Mouse (Mus musculus) c-Kit-positive CD71-negative TER-119-negative erythroid progenitor cells, embryonic 14.5 days (primary cell): ENCODE data around the gene Cd8b1.

Experiments used
- DNase-seq: peaks from one replicate; pipeline ENCODE4 v3.0.0-alpha.2; 2013; ENCODE audit warnings: low read depth

Gene Cd8b1

DNA sequence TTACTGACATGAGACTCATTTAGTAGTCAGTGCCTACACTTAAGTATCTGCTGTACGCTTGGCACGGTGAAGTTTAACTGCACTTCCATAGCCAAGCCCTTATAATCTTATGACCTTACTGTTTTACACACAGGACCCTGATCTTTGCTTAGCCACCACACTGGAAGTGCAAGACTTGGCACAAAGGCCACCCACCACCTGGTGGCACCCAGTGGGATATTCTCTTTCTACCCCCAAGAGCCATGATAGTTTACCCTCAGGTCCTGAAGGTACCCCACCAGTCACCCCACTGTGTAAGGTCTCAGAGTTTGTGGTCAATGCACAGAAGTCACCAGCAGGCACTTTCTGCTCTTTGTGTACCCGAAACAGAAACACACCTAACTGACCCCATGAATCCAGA lies 28.6 kb downstream of the Cd8b1 start:
- no peak for DNase-seq

- DNase-seq = no peak
Measured at GRCm38 (mm10) chr6:71352201-71352600, 29.6 kb downstream of the Cd8b1 start.

GRCm38 (mm10) chr6:71352866-71353427 lies 30.4 kb downstream of the Cd8b1 start:
- DNase-seq = no peak

DNA sequence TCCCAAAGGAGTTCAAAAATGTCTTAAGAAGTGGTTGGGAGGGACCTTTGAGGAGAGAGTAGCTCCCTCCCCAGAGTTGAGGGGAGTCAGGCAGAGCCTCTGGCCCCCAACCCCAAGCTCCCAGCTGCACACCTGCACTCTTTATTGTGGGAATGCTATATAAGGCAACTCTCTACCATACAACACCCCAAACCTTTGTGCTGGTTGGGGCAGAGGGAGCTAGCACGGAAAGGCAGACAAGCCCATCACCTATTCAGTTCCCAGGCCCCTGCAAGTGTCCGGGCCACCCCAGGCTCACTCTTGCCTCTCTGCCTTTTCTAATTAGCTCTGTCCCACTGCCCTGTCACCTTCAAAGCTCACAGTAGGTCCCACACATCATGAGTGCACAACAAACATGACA lies 31.1 kb downstream of the Cd8b1 start:
- DNase-seq = no peak

GRCm38 (mm10) chr6:71357493-71357892 lies 34.9 kb downstream of the Cd8b1 start:
- no peak for DNase-seq

DNA sequence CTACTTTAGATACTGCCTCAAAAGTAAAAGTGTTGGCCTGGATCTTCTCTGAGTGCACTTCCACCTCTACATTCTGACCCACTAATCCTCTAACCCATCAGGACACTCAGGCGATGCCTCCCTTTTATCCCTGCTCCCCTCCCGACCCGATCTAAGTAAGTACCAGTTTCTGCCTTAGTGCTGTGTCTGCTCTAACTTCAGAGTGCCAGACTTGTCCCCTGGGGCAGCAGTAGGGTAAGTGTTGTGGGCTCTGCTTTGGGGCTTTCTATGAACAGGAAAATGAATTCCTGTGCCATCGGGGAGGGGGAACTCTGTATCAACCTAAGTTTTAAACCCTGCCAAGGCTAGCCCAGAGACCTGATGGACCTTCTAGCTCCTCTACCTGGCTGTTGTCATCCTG lies 37.6 kb downstream of the Cd8b1 start:
- no peak for DNase-seq

DNA sequence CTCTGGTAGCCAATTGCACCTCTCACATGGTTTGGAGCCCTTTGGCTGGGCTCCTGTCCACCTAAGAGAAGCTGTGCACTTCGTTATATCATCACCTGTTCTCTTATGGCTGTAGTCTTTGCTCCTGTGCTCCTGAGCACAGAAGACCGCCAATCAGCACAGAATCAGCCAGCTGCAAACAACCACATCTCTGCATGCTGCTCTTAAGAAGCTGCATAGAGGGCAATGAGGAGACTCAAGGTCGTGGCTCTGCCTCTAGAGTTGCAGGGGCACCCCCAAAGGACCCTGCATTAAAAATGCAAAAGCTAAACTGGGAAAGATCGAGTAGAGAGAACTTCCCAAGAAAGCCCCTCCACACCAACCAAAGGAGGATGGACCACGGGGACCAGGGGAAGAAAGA lies 38.2 kb downstream of the Cd8b1 start:
- no peak for DNase-seq

DNA sequence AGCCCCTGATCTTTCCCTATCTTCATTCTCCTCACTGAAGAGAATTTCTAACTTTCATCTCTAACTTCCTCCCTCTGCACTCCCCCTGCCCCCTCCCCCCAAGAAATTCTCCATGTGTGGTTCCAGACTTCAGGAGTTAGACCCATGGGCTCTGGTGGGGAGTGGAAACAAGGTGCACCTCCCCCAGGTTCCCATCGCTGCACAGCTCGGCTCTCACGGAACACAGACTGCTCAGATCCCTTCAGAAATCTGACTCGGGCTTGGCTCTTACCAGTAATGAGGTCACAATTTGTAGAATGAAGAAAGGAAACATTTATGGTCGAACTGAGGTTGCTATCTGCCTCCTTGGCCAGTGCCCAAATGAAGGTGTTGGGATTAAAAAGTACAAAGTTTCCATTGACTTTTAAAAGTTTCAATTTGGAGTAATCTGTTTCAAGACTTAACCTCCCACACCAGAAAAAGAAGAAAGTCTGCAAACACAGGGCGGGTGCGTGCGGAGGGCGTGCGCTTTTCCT lies 38.6 kb downstream of the Cd8b1 start:
- no peak for DNase-seq

- DNase-seq = no peak
Measured at GRCm38 (mm10) chr6:71363995-71364394, 41.4 kb downstream of the Cd8b1 start.

- DNase-seq = no peak
Measured at GRCm38 (mm10) chr6:71369416-71369815, 46.8 kb downstream of the Cd8b1 start.

- no peak for DNase-seq
Measured at GRCm38 (mm10) chr6:71371085-71371605, 48.6 kb downstream of the Cd8b1 start.

GRCm38 (mm10) chr6:71372041-71372720 lies 49.6 kb downstream of the Cd8b1 start:
- DNase-seq = no peak

DNA sequence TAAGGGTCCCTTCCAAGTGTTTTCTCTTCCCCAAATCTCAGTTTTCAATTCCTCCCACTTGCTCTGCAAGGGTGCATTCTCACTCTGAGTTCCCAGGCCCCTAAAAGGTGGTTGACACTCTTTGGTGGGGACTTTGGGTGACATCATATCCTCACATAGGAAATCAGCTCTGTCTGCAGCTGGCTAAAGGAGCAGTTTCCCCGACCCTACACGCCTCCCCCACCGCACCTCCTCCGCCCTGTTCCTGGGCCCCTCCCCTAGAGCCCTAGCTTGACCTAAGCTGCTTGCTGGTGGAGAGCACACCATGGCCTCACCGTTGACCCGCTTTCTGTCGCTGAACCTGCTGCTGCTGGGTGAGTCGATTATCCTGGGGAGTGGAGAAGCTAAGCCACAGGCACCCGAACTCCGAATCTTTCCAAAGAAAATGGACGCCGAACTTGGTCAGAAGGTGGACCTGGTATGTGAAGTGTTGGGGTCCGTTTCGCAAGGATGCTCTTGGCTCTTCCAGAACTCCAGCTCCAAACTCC lies 50.7 kb downstream of the Cd8b1 start, which contains the start of gene Cd8a:
Gene Cd8a (plus strand): TSS at position 179 of the 527 bp plus-strand sequence.
- DNase-seq = no peak

GRCm38 (mm10) chr6:71374311-71374829 lies 51.8 kb downstream of the Cd8b1 start:
- no peak for DNase-seq

GRCm38 (mm10) chr6:71374921-71375320 lies 52.3 kb downstream of the Cd8b1 start:
- no peak for DNase-seq

- no peak for DNase-seq
Measured at GRCm38 (mm10) chr6:71376711-71377110, 54.1 kb downstream of the Cd8b1 start.

DNA sequence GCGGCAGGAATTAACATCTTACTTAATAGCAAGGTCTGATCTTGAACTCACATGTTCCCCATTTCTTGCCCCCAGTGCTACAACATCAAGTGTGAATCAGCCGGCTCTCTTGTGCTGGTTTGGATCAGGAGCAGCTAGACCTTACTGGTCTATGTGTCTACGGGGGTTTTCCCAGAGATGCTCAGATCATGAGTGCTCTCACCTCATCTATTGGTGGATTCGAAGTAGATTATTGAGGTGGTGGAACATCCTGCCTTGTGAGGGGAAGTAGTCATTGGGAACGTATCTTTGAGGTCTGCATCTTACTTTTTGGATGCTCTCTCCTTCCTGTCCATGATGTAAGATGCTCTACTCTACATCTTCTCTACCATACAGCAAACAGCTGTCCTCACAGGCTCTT lies 59.1 kb downstream of the Cd8b1 start:
- no peak for DNase-seq
